Mouse (Mus musculus): ENCODE data around the gene Khdrbs1. TPM values are rescaled to one million over a fixed set of nuclear protein-coding genes. Genes with fewer than 3 reads are reported as not detected.
"Not testable (repeated sequence)": the region's sequence is repeated elsewhere in the genome, so short reads cannot be mapped to it uniquely, and the experiment has no call there.

The Khdrbs1 gene
- polyA plus RNA-seq, 1 experiment from 2014 or later = 42.9 TPM

GRCm38 (mm10) chr4:129739111-129739645, 2.9 kb downstream of the Khdrbs1 start:
- Histone ChIP-seq H3K9me3 (ENCODE audit: low read length) (no peaks in the 10 kb centered on the region), H3K4me3 (ENCODE audit: low read depth, low read length) (no peak overlapping the region), H3K4me2 (replicated peaks; ENCODE audit: low read depth, low read length) (no peak overlapping the region), H3K36me3 (ENCODE audit: insufficient read depth, low read length) (no peaks in the 10 kb centered on the region), H3K9ac (replicated peaks; ENCODE audit: low read depth) (no peak overlapping the region), H3K4me1 (ENCODE audit: insufficient read depth, low read depth, low read length) (peaks cover 8% of the 10 kb centered on the region; the same call in 1 of the 2 replicates), H3K27me3 (replicated peaks; ENCODE audit: insufficient read depth, low read length) (no peaks in the 10 kb centered on the region), H3K27ac (ENCODE audit: low read length) (no peak overlapping the region)
- no peak for ATAC-seq
- no peak for DNase-seq (ENCODE audit: low spot score)
- 55% methylated on average over 4 of the region's 4 CpGs for WGBS
- TF ChIP-seq EP300 (IDR thresholded peaks at IDR 0.05) = no peak
- TF ChIP-seq CTCF (IDR thresholded peaks at IDR 0.05) = no peak

- DNase-seq (ENCODE audit: low spot score) (peak; percentile 54), ATAC-seq (peak; percentile 62)
- Histone ChIP-seq H3K27me3 (replicated peaks; ENCODE audit: insufficient read depth, low read length) (no peaks in the 10 kb centered on the region), H3K27ac (ENCODE audit: low read length) (peak overlapping the region; percentile 32; the same call in 1 of the 2 replicates), H3K4me2 (replicated peaks; ENCODE audit: low read depth, low read length) (no peak overlapping the region), H3K4me3 (ENCODE audit: low read depth, low read length) (no peak overlapping the region), H3K4me1 (ENCODE audit: insufficient read depth, low read depth, low read length) (peaks cover 8% of the 10 kb centered on the region; the same call in 1 of the 2 replicates), H3K36me3 (ENCODE audit: insufficient read depth, low read length) (no peaks in the 10 kb centered on the region), H3K9ac (replicated peaks; ENCODE audit: low read depth) (no peak overlapping the region), H3K9me3 (ENCODE audit: low read length) (no peaks in the 10 kb centered on the region)
- 59% methylated on average over 1 of the region's 1 CpGs for WGBS
- TF ChIP-seq CTCF (IDR thresholded peaks at IDR 0.05) (no peak), EP300 (IDR thresholded peaks at IDR 0.05) (no peak)
Observed at GRCm38 (mm10) chr4:129736173-129736572, 5.9 kb downstream of the Khdrbs1 start.

GRCm38 (mm10) chr4:129735485-129735884, 6.6 kb downstream of the Khdrbs1 start:
- not testable (repeated sequence) for H3K4me1 ChIP-seq (ENCODE audit: insufficient read depth, low read depth, low read length); H3K4me2 ChIP-seq (replicated peaks; ENCODE audit: low read depth, low read length); H3K4me3 ChIP-seq (ENCODE audit: low read depth, low read length); DNase-seq (ENCODE audit: low spot score); H3K27me3 ChIP-seq (replicated peaks; ENCODE audit: insufficient read depth, low read length); H3K27ac ChIP-seq (ENCODE audit: low read length); H3K36me3 ChIP-seq (ENCODE audit: insufficient read depth, low read length); ATAC-seq; H3K9me3 ChIP-seq (ENCODE audit: low read length); H3K9ac ChIP-seq (replicated peaks; ENCODE audit: low read depth)
- WGBS = 96% methylated on average over 3 of the region's 4 CpGs

GRCm38 (mm10) chr4:129731423-129731822, 10.7 kb downstream of the Khdrbs1 start:
- Histone ChIP-seq H3K27ac (ENCODE audit: low read length) (no peak overlapping the region), H3K9ac (replicated peaks; ENCODE audit: low read depth) (no peak overlapping the region), H3K4me3 (ENCODE audit: low read depth, low read length) (no peak overlapping the region), H3K36me3 (ENCODE audit: insufficient read depth, low read length) (0 out of 2 replicates have a peak, but pooled peaks cover 6% of the 10 kb centered on the region), H3K9me3 (ENCODE audit: low read length) (no peaks in the 10 kb centered on the region), H3K4me2 (replicated peaks; ENCODE audit: low read depth, low read length) (no peak overlapping the region), H3K4me1 (ENCODE audit: insufficient read depth, low read depth, low read length) (0 out of 2 replicates have a peak, but pooled peaks cover 4% of the 10 kb centered on the region), H3K27me3 (replicated peaks; ENCODE audit: insufficient read depth, low read length) (no peaks in the 10 kb centered on the region)
- DNase-seq (ENCODE audit: low spot score) (no peak), ATAC-seq (no peak)
- no peak for TF ChIP-seq CTCF (IDR thresholded peaks at IDR 0.05)
- TF ChIP-seq EP300 (IDR thresholded peaks at IDR 0.05) = no peak
- WGBS = 67% methylated on average over 5 of the region's 5 CpGs

GRCm38 (mm10) chr4:129716310-129716709, 25.8 kb downstream of the Khdrbs1 start:
- Histone ChIP-seq H3K27me3 (replicated peaks; ENCODE audit: insufficient read depth, low read length) (no peaks in the 10 kb centered on the region), H3K4me2 (replicated peaks; ENCODE audit: low read depth, low read length) (no peak overlapping the region), H3K4me1 (ENCODE audit: insufficient read depth, low read depth, low read length) (no peaks in the 10 kb centered on the region), H3K4me3 (ENCODE audit: low read depth, low read length) (no peak overlapping the region), H3K27ac (ENCODE audit: low read length) (no peak overlapping the region), H3K9ac (replicated peaks; ENCODE audit: low read depth) (no peak overlapping the region), H3K9me3 (ENCODE audit: low read length) (no peaks in the 10 kb centered on the region), H3K36me3 (ENCODE audit: insufficient read depth, low read length) (peaks cover 43% of the 10 kb centered on the region)
- WGBS = 79% methylated on average over 9 of the region's 9 CpGs
- ATAC-seq = no peak
- TF ChIP-seq CTCF (IDR thresholded peaks at IDR 0.05) (no peak), EP300 (IDR thresholded peaks at IDR 0.05) (no peak)
- DNase-seq (ENCODE audit: low spot score) = no peak

- no peak overlapping the region for H3K9ac ChIP-seq (replicated peaks; ENCODE audit: low read depth)
- WGBS = 86% methylated on average over 8 of the region's 8 CpGs
- no peaks in the 10 kb centered on the region for H3K4me1 ChIP-seq (ENCODE audit: insufficient read depth, low read depth, low read length)
- no peak overlapping the region for H3K4me3 ChIP-seq (ENCODE audit: low read depth, low read length)
- H3K27me3 ChIP-seq (replicated peaks; ENCODE audit: insufficient read depth, low read length) = no peaks in the 10 kb centered on the region
- no peak overlapping the region for H3K27ac ChIP-seq (ENCODE audit: low read length)
- H3K9me3 ChIP-seq (ENCODE audit: low read length) = no peaks in the 10 kb centered on the region
- peak; percentile 46 for DNase-seq (ENCODE audit: low spot score)
- H3K36me3 ChIP-seq (ENCODE audit: insufficient read depth, low read length) = peaks cover 31% of the 10 kb centered on the region; the same call in 1 of the 2 replicates
- ATAC-seq = peak; percentile 69
- TF ChIP-seq EP300 (IDR thresholded peaks at IDR 0.05) (no peak), CTCF (IDR thresholded peaks at IDR 0.05) (no peak)
- H3K4me2 ChIP-seq (replicated peaks; ENCODE audit: low read depth, low read length) = no peak overlapping the region
Observed at GRCm38 (mm10) chr4:129709486-129710129, 32.5 kb downstream of the Khdrbs1 start.

Data from lung, postnatal 0 days (tissue).